Mouse (Mus musculus) kidney, adult 2 months (tissue): ENCODE data around the gene Gm4881.

Experiments used
- CTCF ChIP-seq: fragments of 200-500 bp; conservative IDR thresholded peaks from 2 replicates; pipeline ENCODE4 v1.5.1; 2011; ENCODE audit warnings: low read depth, mild to moderate bottlenecking, control low read depth, low read length, moderate library complexity, mixed read lengths; ENCODE audit not compliant: insufficient read depth, insufficient read length
- POLR2A ChIP-seq: fragments of 200-500 bp; IDR thresholded peaks from one replicate; pipeline ENCODE4 v1.6.1; 2011; ENCODE audit warnings: low read depth, low read length, control low read depth

DNA sequence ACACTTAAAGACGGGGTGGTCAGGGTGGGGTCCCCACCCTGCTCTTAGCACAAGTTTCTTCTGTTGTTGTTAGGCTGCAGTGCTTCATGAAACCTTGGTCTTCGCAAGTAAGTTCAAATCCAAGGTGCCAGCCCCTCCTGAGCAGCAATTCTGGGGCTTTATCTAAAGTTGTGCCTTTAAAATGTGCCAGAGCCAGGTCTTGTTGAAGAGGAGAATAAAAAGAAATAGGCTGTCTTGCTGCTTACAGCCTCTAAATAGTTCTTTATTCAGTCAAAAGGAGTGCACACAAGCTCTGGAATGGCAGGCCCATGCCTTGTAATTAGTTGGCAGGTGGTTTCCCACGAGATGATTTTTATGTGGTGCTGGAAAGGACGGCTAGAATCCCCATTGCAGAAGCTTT lies 57.2 kb downstream of the Gm4881 start:
- TF ChIP-seq CTCF = no peak
- TF ChIP-seq POLR2A = no peak
